Mouse (Mus musculus) cerebellum, adult 18-20 months (tissue): ENCODE measurements around the gene Lrig3.

Experiments used
- DNase-seq, 2 experiments: peaks; one replicate each; pipeline ENCODE4 v3.0.0; 2021

Gene Lrig3

GRCm38 (mm10) chr10:126002818-126003506 lies 37.0 kb downstream of the Lrig3 start:
- no peak for DNase-seq

- no peak for DNase-seq
Measured at GRCm38 (mm10) chr10:126003857-126004256, 37.9 kb downstream of the Lrig3 start.

DNA sequence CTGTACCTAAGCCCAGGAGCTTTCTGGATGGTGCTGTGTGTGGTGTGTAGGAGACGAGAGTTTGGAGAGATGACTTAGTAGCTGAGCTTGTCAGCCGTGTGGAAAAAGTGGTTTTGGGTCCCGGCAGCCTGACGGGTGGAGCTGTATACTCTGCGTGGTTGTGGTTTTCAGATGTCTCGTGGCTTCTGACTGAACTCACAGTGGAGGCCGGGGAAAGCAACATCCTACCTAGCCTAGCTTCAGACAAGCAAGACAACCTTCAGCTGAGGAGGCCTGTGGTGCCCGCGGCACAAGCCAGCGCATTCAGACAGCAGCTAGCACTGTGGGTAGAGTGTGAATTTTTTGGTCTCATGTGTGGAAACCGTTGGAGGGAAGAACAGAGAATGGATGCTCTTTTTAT lies 47.7 kb downstream of the Lrig3 start:
- no peak for DNase-seq

DNA sequence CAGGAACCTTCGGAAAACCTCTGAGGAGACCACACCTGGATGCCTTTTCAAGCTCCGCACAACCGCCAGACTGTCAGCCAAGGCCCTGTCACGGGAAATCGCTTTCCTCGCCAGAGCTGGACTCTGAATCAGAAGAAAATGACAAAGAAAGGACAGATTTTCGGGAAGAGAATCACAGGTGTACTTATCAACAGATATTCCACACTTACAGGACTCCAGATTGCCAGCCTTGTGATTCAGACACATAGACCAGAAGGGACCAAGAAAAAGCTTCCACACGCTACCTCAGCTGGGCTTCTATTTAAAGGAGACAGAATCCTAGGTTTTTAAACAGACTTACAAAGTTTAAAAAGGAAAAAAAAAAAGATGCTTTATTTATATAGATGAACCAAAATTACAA lies 48.7 kb downstream of the Lrig3 start:
- no peak for DNase-seq

DNA sequence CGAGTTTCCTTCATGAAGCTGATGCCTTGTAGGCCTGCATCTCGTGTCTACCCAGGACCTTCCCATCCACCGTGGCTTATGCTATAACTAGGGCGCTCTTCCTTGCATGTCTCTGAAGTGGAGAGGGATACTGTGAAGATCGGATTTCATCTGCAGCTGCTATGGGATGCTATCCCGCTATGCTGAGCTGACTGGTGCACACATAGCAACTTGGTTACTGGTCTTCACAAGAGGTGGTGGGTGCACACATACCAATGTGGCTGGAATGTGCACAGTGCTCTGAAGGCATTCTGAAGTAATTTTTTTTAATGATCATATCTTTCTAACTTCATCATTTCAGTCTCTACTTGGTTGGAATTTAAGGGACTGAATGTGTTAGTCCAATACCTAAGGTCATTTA lies 49.7 kb downstream of the Lrig3 start:
- no peak for DNase-seq

DNA sequence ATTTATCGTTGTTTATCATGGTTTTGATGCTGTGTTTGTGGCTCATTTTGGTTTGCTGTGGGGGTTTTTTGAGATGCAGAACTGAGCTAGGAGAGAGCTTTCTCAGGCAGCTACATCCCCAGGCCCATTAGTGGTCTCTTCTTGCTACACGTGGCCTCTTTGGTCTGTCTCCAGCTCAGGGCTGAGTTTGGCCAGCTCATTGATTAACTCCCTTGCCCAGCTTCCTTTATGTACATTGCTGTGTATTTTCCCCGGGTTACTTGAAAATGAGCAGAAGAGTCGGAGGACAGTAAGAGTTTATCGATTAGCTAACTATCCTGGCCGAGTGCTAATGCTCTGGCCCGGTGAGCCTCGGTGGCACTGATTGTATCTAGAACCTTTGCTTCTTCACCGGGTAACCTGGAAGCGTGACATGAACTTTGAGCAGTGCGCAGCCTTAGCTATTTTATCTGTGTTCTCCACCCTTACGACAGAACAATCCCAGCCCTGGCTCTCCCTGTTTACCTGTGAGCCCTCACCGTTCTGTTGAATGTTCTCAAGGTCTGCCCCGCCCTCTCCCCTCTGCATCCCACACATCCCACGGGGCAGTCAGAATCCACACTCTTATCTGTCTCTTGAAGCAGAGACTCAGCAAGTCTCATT lies 53.5 kb downstream of the Lrig3 start:
- DNase-seq, result no peak

- no peak for DNase-seq
Measured at GRCm38 (mm10) chr10:126028574-126029440, 62.8 kb downstream of the Lrig3 start.

- no peak for DNase-seq
Measured at GRCm38 (mm10) chr10:126029441-126030114, 63.6 kb downstream of the Lrig3 start.

DNA sequence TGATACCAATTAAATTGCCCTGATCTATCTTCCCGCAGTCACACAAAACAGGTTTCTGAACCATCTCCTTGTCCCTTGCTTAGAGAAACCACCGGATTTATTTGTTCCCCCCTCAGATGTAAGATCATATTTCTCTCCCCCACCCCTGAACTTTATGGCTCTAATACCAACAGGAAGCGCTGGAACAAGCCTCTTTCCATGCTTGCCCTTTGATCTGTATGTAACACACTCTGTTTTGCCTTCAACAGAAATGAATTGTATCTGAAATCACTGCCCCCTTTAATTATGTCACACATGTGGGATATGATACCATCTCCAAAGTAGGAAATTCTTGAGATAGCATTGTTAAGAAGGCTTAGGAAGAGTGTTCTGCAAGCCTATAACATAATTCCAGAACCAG lies 90.9 kb downstream of the Lrig3 start:
- no peak for DNase-seq

DNA sequence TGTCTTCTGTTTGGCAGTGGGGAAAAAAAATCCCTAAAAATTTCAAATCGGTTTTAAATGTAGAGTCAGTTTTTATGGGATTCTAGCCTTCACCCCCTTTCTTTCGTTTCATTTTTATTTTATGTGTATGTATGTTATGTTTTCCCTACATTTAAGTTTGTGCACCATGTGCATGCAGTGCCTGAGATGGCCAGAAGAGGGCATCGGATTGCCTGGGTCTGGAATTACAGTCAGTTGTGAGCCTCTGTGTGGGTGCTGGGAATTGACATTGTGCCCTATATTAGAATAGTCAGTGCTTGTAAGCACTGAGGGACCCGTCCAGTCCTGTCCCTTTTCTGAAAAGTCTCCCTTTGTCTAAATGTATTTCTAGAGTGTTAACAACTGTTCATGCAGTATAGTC lies 96.8 kb downstream of the Lrig3 start:
- no peak for DNase-seq
